14 mouse cellular contexts compared by ENCODE assay signal in the genomic region with DNA sequence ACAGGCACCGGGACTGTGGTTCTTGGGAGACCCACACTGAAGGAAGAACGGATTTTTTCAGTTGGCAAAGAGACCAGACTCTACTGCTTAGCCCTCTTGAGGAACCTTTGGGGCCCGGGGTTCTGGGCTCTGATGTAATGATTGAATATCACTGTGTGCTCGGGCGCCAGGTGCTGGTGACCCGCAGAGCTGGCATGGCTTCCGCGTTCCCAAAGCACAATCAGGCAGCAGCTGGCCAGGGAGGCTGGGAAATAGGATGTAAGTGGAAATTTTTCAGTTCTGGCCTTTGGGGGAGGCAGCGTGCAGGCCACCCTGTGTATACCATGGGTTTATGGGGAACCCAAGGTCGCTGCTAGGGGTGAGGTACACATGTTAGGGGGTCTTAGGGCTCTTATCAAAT. TPM values are rescaled to one million over a fixed set of nuclear protein-coding genes. Genes with fewer than 3 reads are reported as not detected.
A peak's percentile ranks its signal among the peaks of the same experiment; 100 is the strongest.
DNase-seq lines count a peak whose midpoint lies in the region; ATAC-seq and TF ChIP-seq lines count a peak whose summit lies in the region.
"Had no signal": no experiment of that assay in that cellular context is flagged by ENCODE, and none has a peak within 500 bp of the region (broad histone marks: within the 10 kb centered on the region; RNA-seq: fewer than 3 reads in every experiment).

No protein-coding gene starts in this region.

- WGBS in kidney, embryonic 15.5 days, result 75% methylated on average over 10 of the region's 10 CpGs
- 49% methylated on average over 10 of the region's 10 CpGs for WGBS in hindbrain, embryonic 15.5 days
- 61% methylated on average over 10 of the region's 10 CpGs for WGBS in intestine, embryonic 15.5 days

- no peak for ATAC-seq in kidney, embryonic 15.5 days (replicated peaks; ENCODE audit: low FRiP score)
- no peak for ATAC-seq in hindbrain, embryonic 15.5 days (ENCODE audit: low FRiP score, low read depth)
- no peak for ATAC-seq in intestine, embryonic 15.5 days

- no peaks in the 10 kb centered on the region for H3K36me3 ChIP-seq in kidney, embryonic 15.5 days
- no peaks in the 10 kb centered on the region for H3K36me3 ChIP-seq in testis, adult 2 months (ENCODE audit: control insufficient read depth, insufficient read depth, low read length)
- H3K36me3 ChIP-seq in hindbrain, embryonic 15.5 days, result no peaks in the 10 kb centered on the region
- H3K36me3 ChIP-seq in intestine, embryonic 15.5 days, result no peaks in the 10 kb centered on the region
- H3K36me3 ChIP-seq: liver, embryonic 12.5 days; stomach, embryonic 15.5 days had no signal

- TF ChIP-seq CTCF in testis, adult 2 months (IDR thresholded peaks at IDR 0.05; ENCODE audit: control insufficient read depth, insufficient read depth, insufficient replicate concordance, low read depth, low read length), result no peak

- H3K4me2 ChIP-seq in kidney, embryonic 15.5 days, result no peak overlapping the region
- peak overlapping the region; percentile 45; the same call in 1 of the 2 replicates for H3K4me2 ChIP-seq in hindbrain, embryonic 15.5 days
- H3K4me2 ChIP-seq in intestine, embryonic 15.5 days (replicated peaks), result no peak overlapping the region

- peaks cover 33% of the 10 kb centered on the region for H3K4me1 ChIP-seq in kidney, embryonic 15.5 days
- peaks cover 27% of the 10 kb centered on the region for H3K4me1 ChIP-seq in testis, adult 2 months (ENCODE audit: control insufficient read depth, insufficient read depth, low read length)
- H3K4me1 ChIP-seq in hindbrain, embryonic 15.5 days (replicated peaks), result peaks cover 36% of the 10 kb centered on the region
- peaks cover 23% of the 10 kb centered on the region for H3K4me1 ChIP-seq in intestine, embryonic 15.5 days (replicated peaks)

- TF ChIP-seq POLR2A in testis, adult 2 months (IDR thresholded peaks at IDR 0.05; ENCODE audit: control insufficient read depth, low read depth, low read length), result no peak

- no peak overlapping the region for H3K9ac ChIP-seq in kidney, embryonic 15.5 days
- H3K9ac ChIP-seq in hindbrain, embryonic 15.5 days, result no peak overlapping the region
- no peak overlapping the region for H3K9ac ChIP-seq in intestine, embryonic 15.5 days
- H3K9ac ChIP-seq: liver, embryonic 12.5 days; stomach, embryonic 15.5 days had no signal

- peaks cover 21% of the 10 kb centered on the region for H3K27me3 ChIP-seq in kidney, embryonic 15.5 days
- H3K27me3 ChIP-seq in testis, adult 2 months (ENCODE audit: control insufficient read depth, insufficient read depth, low read length), result no peaks in the 10 kb centered on the region
- H3K27me3 ChIP-seq in hindbrain, embryonic 15.5 days, result peaks cover 3% of the 10 kb centered on the region; the same call in 1 of the 2 replicates
- H3K27me3 ChIP-seq in intestine, embryonic 15.5 days (replicated peaks), result peaks cover 14% of the 10 kb centered on the region

- 0 out of 2 replicates have a peak overlapping the region, but pooled peaks have one; percentile 41 for H3K27ac ChIP-seq in kidney, embryonic 15.5 days
- H3K27ac ChIP-seq in testis, adult 2 months (ENCODE audit: control insufficient read depth, insufficient read depth, low read depth, low read length), result peak overlapping the region; percentile 82; the same call in 1 of the 2 replicates
- peak overlapping the region; percentile 31; the same call in 1 of the 2 replicates for H3K27ac ChIP-seq in hindbrain, embryonic 15.5 days (replicated peaks)
- H3K27ac ChIP-seq in intestine, embryonic 15.5 days, result no peak overlapping the region
- H3K27ac ChIP-seq: liver, embryonic 12.5 days; stomach, embryonic 15.5 days had no signal

- H3K4me3 ChIP-seq in kidney, embryonic 15.5 days (replicated peaks), result no peak overlapping the region
- peak overlapping the region; percentile 48 for H3K4me3 ChIP-seq in testis, adult 2 months (ENCODE audit: control insufficient read depth, low read depth, low read length)
- H3K4me3 ChIP-seq in hindbrain, embryonic 15.5 days, result no peak overlapping the region
- no peak overlapping the region for H3K4me3 ChIP-seq in intestine, embryonic 15.5 days (replicated peaks)
- H3K4me3 ChIP-seq: liver, embryonic 12.5 days had no signal

- H3K9me3 ChIP-seq in kidney, embryonic 15.5 days (replicated peaks), result no peaks in the 10 kb centered on the region
- H3K9me3 ChIP-seq in hindbrain, embryonic 15.5 days, result no peaks in the 10 kb centered on the region
- no peaks in the 10 kb centered on the region for H3K9me3 ChIP-seq in intestine, embryonic 15.5 days
- H3K9me3 ChIP-seq: liver, embryonic 12.5 days; stomach, embryonic 15.5 days had no signal

- no peak for DNase-seq in kidney, postnatal 14 days
- DNase-seq in testis, postnatal 10 days (ENCODE audit: low spot score), result no peak
- no peak for DNase-seq in ovary, postnatal 36 days (ENCODE audit: low spot score)
- DNase-seq: adrenal gland, adult 8-10 months; heart, adult 11 months; kidney, postnatal 25 days had no signal

RNA-seq across cellular contexts. Expression of gene Necab2, which starts 20.3 kb away (rescaled TPM):
- polyA plus RNA-seq in kidney, embryonic 15.5 days (2015; fragmentation: Nextera tagmentation; extraction: Ambion mirVana), result 2.3 and 3.3 TPM in 2 replicates
- polyA plus RNA-seq in testis, adult 2 months (2012; rRNA removed), result 14.8 and 16.0 TPM in 2 replicates
- 45.8 and 48.3 TPM in 2 replicates for polyA plus RNA-seq in hindbrain, embryonic 15.5 days (2015; fragmentation: Nextera tagmentation; extraction: Ambion mirVana)
- polyA plus RNA-seq in intestine, embryonic 15.5 days (2015; fragmentation: Nextera tagmentation; extraction: Ambion mirVana), result 1.9 TPM in 2 replicates
- polyA plus RNA-seq: heart, postnatal 0 days had no signal

RNA-seq across cellular contexts. Expression of gene Osgin1, which starts 32.9 kb away (rescaled TPM):
- polyA plus RNA-seq in kidney, embryonic 15.5 days (2015; fragmentation: Nextera tagmentation; extraction: Ambion mirVana), result 2.0 and 3.5 TPM in 2 replicates
- polyA plus RNA-seq in testis, adult 2 months (2012; rRNA removed), result 437 and 440 TPM in 2 replicates
- 0.38 TPM in 2 replicates for polyA plus RNA-seq in hindbrain, embryonic 15.5 days (2015; fragmentation: Nextera tagmentation; extraction: Ambion mirVana)
- 3.8 and 5.7 TPM in 2 replicates for polyA plus RNA-seq in intestine, embryonic 15.5 days (2015; fragmentation: Nextera tagmentation; extraction: Ambion mirVana)

RNA-seq across cellular contexts. Expression of gene Slc38a8, which starts 34.7 kb away (rescaled TPM):
- 0.08 TPM in 1 of 2 replicates, not detected in the other for polyA plus RNA-seq in kidney, embryonic 15.5 days (2015; fragmentation: Nextera tagmentation; extraction: Ambion mirVana)
- 1.3 and 1.4 TPM in 2 replicates for polyA plus RNA-seq in testis, adult 2 months (2012; rRNA removed)
- polyA plus RNA-seq in hindbrain, embryonic 15.5 days (2015; fragmentation: Nextera tagmentation; extraction: Ambion mirVana), result 0.13 and 0.22 TPM in 2 replicates
- 0.05 TPM in 1 of 2 replicates, not detected in the other for polyA plus RNA-seq in intestine, embryonic 15.5 days (2015; fragmentation: Nextera tagmentation; extraction: Ambion mirVana)
- polyA plus RNA-seq: heart, postnatal 0 days; liver, embryonic 12.5 days; lung, embryonic 16.5 days; stomach, embryonic 15.5 days had no signal

Comparison
In these comparisons a context has a peak if more than half of its experiments do, and no peak if none do; other contexts are left out.
1. RNA of gene Osgin1, which starts 32.9 kb away (polyA plus RNA-seq): 437 to 440 TPM in testis, adult 2 months; 3.8 to 5.7 TPM in intestine, embryonic 15.5 days, 2.0 to 3.5 TPM in kidney, embryonic 15.5 days and 0.38 TPM in hindbrain, embryonic 15.5 days; every median in the first group is over 10 times any median in the second.